Mouse (Mus musculus): ENCODE results near the gene Sept4. TPM values are rescaled to one million over a fixed set of nuclear protein-coding genes. Genes with fewer than 3 reads are reported as not detected.

Sept4 gene
- polyA plus RNA-seq (2014; fragmentation: Illumina TruSeq; extraction: RNeasy Lipid Tissue Mini Kit (QIAGEN cat#74804); ENCODE audit: low read depth, low replicate concordance): 49.7 TPM

GRCm38 (mm10) chr11:87568255-87568953 is at the start of gene Sept4:
Gene Sept4, plus strand, starts transcription at chr11:87568903.

GRCm38 (mm10) chr11:87566501-87566900 is 2.2 kb upstream of the Sept4 start, which contains the start of gene Gm11492:
Gene Gm11492, plus strand, starts transcription at chr11:87566653.

DNA sequence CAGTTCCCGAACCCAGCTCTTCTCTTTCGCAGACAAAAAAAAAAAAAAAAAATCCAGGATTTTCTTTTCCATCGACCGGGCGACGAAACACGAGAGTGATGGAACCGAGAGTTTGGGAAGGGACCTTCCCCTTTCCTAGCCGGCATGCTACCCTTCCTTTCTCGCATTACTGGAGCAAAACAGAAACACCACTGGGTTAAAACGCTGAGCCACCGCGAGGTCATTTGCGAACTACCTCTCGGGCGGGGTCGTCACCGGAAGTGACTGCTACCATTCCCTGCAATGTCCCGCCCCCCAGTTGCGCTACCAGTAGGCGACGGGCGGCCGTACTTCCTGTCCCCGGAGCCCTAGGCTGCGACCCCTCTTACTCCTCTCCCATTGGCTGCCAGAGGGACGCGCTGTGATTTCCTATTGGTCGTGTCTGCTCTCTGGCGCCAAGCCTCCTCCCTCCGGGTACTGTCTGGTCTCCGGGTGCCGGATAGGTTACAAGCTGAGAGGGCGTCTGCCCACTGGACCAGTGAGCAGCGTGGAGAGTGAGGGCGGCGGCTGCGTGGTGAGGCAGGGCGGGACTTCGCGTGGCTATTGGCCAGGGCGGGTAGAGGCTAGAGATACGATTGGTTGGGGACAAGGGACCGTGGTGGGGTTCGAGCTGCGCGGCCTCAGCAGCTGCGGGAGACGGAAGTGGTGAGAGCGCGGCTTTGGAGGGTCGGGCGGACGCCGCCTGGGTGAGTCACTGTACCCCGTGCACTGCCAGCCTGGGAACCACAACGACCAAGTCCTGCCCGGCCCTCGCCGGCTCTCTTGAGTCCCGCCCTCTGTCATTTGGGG is 23.0 kb downstream of the Sept4 start, which contains the start of gene Mtmr4:
Mtmr4 (plus strand) TSS at position 637 of the 828 bp plus-strand sequence.

DNA sequence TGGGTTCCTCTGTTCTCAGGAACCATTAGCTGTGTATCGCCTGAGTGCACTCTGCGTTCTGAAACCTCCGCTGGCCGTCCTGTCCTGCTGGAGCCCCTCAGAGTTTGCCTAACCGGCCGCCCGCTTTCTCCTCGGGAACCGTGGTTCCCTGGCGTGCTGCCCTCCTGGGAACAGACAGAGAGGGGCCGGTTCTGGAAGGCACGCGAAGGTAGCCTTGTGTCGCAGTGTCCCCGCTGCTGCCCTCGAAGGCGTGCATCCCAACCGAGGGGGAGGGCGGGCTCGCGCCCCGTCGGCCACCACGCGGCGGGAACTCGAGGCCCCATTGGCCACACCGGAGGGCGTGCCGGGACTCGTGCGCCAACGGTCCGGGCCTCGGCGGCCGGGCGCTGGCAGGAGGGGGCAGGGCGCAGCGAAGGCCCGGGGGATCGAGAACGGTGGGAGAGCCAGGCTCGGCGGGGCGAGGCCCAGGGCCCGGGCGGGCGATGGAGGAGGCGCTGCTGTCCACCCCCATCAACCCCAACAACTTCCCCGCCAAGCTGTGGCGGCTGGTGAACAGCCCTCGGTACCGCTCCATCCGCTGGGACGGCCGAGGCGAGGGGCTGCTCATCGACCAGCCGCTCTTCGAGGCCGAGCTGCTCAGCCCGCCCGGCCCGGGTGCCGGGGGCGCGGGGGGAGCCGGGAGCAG is 48.2 kb downstream of the Sept4 start, which contains the start of gene Hsf5:
Hsf5 (plus strand) TSS at position 375 of the 685 bp plus-strand sequence.

Other genes starting within 250 kb of the Sept4 start
- 7.1 TPM for gene Ppm1e, start 209.9 kb upstream of the Sept4 start, polyA plus RNA-seq (2014; fragmentation: Illumina TruSeq; extraction: RNeasy Lipid Tissue Mini Kit (QIAGEN cat#74804); ENCODE audit: low read depth, low replicate concordance)
- 2.0 TPM for gene Rad51c, start 163.9 kb upstream of the Sept4 start, polyA plus RNA-seq (2014; fragmentation: Illumina TruSeq; extraction: RNeasy Lipid Tissue Mini Kit (QIAGEN cat#74804); ENCODE audit: low read depth, low replicate concordance)
- gene Tex14, start 163.8 kb upstream of the Sept4 start, polyA plus RNA-seq (2014; fragmentation: Illumina TruSeq; extraction: RNeasy Lipid Tissue Mini Kit (QIAGEN cat#74804); ENCODE audit: low read depth, low replicate concordance): 0.34 TPM
- gene Gm11492, start 2.2 kb upstream of the Sept4 start, polyA plus RNA-seq (2014; fragmentation: Illumina TruSeq; extraction: RNeasy Lipid Tissue Mini Kit (QIAGEN cat#74804); ENCODE audit: low read depth, low replicate concordance): not detected
- 12.4 TPM for gene Mtmr4, start 23.3 kb downstream of the Sept4 start, polyA plus RNA-seq (2014; fragmentation: Illumina TruSeq; extraction: RNeasy Lipid Tissue Mini Kit (QIAGEN cat#74804); ENCODE audit: low read depth, low replicate concordance)
- gene Hsf5, start 48.3 kb downstream of the Sept4 start, polyA plus RNA-seq (2014; fragmentation: Illumina TruSeq; extraction: RNeasy Lipid Tissue Mini Kit (QIAGEN cat#74804); ENCODE audit: low read depth, low replicate concordance): not detected
- 0.68 TPM for gene Rnf43, start 93.8 kb downstream of the Sept4 start, polyA plus RNA-seq (2014; fragmentation: Illumina TruSeq; extraction: RNeasy Lipid Tissue Mini Kit (QIAGEN cat#74804); ENCODE audit: low read depth, low replicate concordance)
- gene Supt4a, start 168.6 kb downstream of the Sept4 start, polyA plus RNA-seq (2014; fragmentation: Illumina TruSeq; extraction: RNeasy Lipid Tissue Mini Kit (QIAGEN cat#74804); ENCODE audit: low read depth, low replicate concordance): 51.4 TPM
- gene Tspoap1, start 191.6 kb downstream of the Sept4 start, polyA plus RNA-seq (2014; fragmentation: Illumina TruSeq; extraction: RNeasy Lipid Tissue Mini Kit (QIAGEN cat#74804); ENCODE audit: low read depth, low replicate concordance): not detected
- not detected for gene Mpo, start 224.7 kb downstream of the Sept4 start, polyA plus RNA-seq (2014; fragmentation: Illumina TruSeq; extraction: RNeasy Lipid Tissue Mini Kit (QIAGEN cat#74804); ENCODE audit: low read depth, low replicate concordance)

All from heart, adult 10 weeks (tissue).